Mouse (Mus musculus): ENCODE measurements around the gene Dpp3. TPM values are rescaled to one million over a fixed set of nuclear protein-coding genes. Genes with fewer than 3 reads are reported as not detected.
A peak's percentile ranks its signal among the peaks of the same experiment; 100 is the strongest.
"Not testable (repeated sequence)": the region's sequence is repeated elsewhere in the genome, so short reads cannot be mapped to it uniquely, and the experiment has no call there.

The Dpp3 gene
- polyA plus RNA-seq, 1 experiment: 68.2 TPM

- Histone ChIP-seq H3K4me3 (ENCODE audit: insufficient read depth, poor library complexity, severe bottlenecking) (peak overlapping the region; percentile 11), H3K79me3 (ENCODE audit: low read depth) (peaks cover 4% of the 10 kb centered on the region), H3K79me2 (ENCODE audit: control insufficient read depth, insufficient read depth) (peaks cover 12% of the 10 kb centered on the region), H3ac (ENCODE audit: control insufficient read depth, insufficient read length, low read depth) (peak overlapping the region; percentile 64), H3K27me3 (ENCODE audit: control insufficient read depth, insufficient read depth, insufficient read length) (no peaks in the 10 kb centered on the region), H3K36me3 (ENCODE audit: control insufficient read depth, insufficient read depth) (no peaks in the 10 kb centered on the region)
- no peak for TF ChIP-seq FOSL1 (IDR thresholded peaks at IDR 0.05; ENCODE audit: insufficient read depth, low read length, poor library complexity, severe bottlenecking)
- TF ChIP-seq CTCF (IDR thresholded peaks at IDR 0.05; ENCODE audit: control insufficient read depth, insufficient read depth, insufficient read length): no peak
- no peak for TF ChIP-seq MYOG (IDR thresholded peaks at IDR 0.05; ENCODE audit: control insufficient read depth, extremely low read depth, insufficient read length)
- no peak for TF ChIP-seq MAX (IDR thresholded peaks at IDR 0.05)
- no peak for TF ChIP-seq CEBPB (IDR thresholded peaks at IDR 0.05; ENCODE audit: low read depth)
- TF ChIP-seq USF1 (IDR thresholded peaks at IDR 0.05; ENCODE audit: low read depth): no peak
- no peak for TF ChIP-seq MYOD1 (IDR thresholded peaks at IDR 0.05; ENCODE audit: control insufficient read depth, insufficient read length, low read depth)
Measured at GRCm38 (mm10) chr19:4876755-4877154, 51.3 kb downstream of the Dpp3 start.

DNA sequence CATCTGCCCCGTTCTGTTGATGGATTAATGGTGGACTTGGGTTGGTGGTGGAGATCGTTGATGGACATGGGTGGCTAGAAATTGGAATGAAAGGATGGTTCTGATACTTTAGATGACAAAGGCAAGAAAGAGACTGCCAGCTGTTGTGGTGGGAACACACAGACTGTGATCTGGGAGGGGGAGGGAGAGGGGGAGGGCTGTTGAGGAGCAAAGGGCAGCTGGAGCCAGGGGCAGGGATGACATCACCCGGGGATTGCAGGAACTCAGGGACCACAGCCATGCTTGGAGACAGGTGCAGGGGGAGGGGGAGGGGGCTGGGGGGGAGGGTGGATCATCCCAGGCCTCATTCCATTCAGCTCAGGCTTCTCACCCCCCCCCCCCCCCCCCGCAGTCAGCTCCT is 51.8 kb downstream of the Dpp3 start:
- H3K4me3 ChIP-seq (ENCODE audit: insufficient read depth, poor library complexity, severe bottlenecking): no peak overlapping the region
- no peaks in the 10 kb centered on the region for H3K36me3 ChIP-seq (ENCODE audit: control insufficient read depth, insufficient read depth)
- TF ChIP-seq USF1 (IDR thresholded peaks at IDR 0.05; ENCODE audit: low read depth) (no peak), MYOD1 (IDR thresholded peaks at IDR 0.05; ENCODE audit: control insufficient read depth, insufficient read length, low read depth) (peak; percentile 78)
- H3ac ChIP-seq (ENCODE audit: control insufficient read depth, insufficient read length, low read depth): no peak overlapping the region
- no peaks in the 10 kb centered on the region for H3K27me3 ChIP-seq (ENCODE audit: control insufficient read depth, insufficient read depth, insufficient read length)
- peaks cover 12% of the 10 kb centered on the region for H3K79me2 ChIP-seq (ENCODE audit: control insufficient read depth, insufficient read depth)
- peaks cover 4% of the 10 kb centered on the region for H3K79me3 ChIP-seq (ENCODE audit: low read depth)

- not testable (repeated sequence) for H3K4me3 ChIP-seq (ENCODE audit: insufficient read depth, poor library complexity, severe bottlenecking); H3K36me3 ChIP-seq (ENCODE audit: control insufficient read depth, insufficient read depth); H3K79me3 ChIP-seq (ENCODE audit: low read depth); H3ac ChIP-seq (ENCODE audit: control insufficient read depth, insufficient read length, low read depth); H3K27me3 ChIP-seq (ENCODE audit: control insufficient read depth, insufficient read depth, insufficient read length); H3K79me2 ChIP-seq (ENCODE audit: control insufficient read depth, insufficient read depth)
Measured at GRCm38 (mm10) chr19:4874613-4875012, 53.5 kb downstream of the Dpp3 start.

DNA sequence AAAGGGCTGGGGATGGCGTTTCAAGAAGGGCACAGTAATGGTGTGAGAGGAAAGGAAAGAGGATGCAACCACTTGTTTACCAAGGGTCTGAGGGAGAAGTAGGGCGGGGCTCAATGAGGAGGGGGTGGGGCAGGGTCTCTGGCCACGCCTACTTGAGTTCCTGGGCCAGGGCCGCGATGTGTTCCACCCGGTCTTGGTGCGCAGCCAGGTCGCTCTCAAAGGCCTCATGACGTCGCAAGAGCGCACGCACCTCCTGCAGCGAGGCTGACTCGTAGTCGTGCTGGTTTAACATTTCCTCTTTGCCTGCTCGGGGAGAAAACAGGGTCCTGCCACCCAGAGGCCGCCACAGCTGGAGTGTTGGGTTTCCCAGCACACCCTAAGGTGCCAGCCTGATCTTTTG is 62.9 kb downstream of the Dpp3 start:
- Histone ChIP-seq H3K36me3 (ENCODE audit: control insufficient read depth, insufficient read depth) (no peaks in the 10 kb centered on the region), H3K27me3 (ENCODE audit: control insufficient read depth, insufficient read depth, insufficient read length) (peaks cover 4% of the 10 kb centered on the region), H3K79me3 (ENCODE audit: low read depth) (no peaks in the 10 kb centered on the region), H3K4me3 (ENCODE audit: insufficient read depth, poor library complexity, severe bottlenecking) (no peak overlapping the region), H3ac (ENCODE audit: control insufficient read depth, insufficient read length, low read depth) (no peak overlapping the region), H3K79me2 (ENCODE audit: control insufficient read depth, insufficient read depth) (no peaks in the 10 kb centered on the region)
- no peak for TF ChIP-seq FOSL1 (IDR thresholded peaks at IDR 0.05; ENCODE audit: insufficient read depth, low read length, poor library complexity, severe bottlenecking)

DNA sequence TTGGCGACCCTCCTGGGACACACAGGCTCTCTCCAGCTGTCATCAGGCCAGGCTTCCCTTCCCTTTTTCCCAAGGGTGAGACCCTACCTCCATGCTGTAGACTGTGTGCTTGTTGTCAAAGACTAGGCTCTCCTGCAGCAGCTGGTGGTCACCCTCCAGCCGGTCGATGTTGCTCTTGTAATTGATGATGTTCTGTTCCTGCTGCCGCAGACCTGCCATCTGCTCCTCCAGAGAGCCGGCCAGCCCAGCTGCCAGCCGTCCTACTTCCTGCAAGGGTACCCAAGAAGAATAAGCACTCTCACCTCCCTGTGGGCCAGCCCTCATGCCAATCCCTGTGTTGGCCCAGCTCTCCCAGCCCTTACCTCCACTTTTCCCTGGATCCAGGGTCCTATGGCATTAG is 65.0 kb downstream of the Dpp3 start:
- Histone ChIP-seq H3K27me3 (ENCODE audit: control insufficient read depth, insufficient read depth, insufficient read length) (peaks cover 4% of the 10 kb centered on the region), H3K79me2 (ENCODE audit: control insufficient read depth, insufficient read depth) (no peaks in the 10 kb centered on the region), H3K4me3 (ENCODE audit: insufficient read depth, poor library complexity, severe bottlenecking) (no peak overlapping the region), H3K79me3 (ENCODE audit: low read depth) (no peaks in the 10 kb centered on the region), H3ac (ENCODE audit: control insufficient read depth, insufficient read length, low read depth) (no peak overlapping the region), H3K36me3 (ENCODE audit: control insufficient read depth, insufficient read depth) (no peaks in the 10 kb centered on the region)
- TF ChIP-seq CEBPB (IDR thresholded peaks at IDR 0.05; ENCODE audit: low read depth) (no peak), USF1 (IDR thresholded peaks at IDR 0.05; ENCODE audit: low read depth) (no peak), MYOD1 (IDR thresholded peaks at IDR 0.05; ENCODE audit: control insufficient read depth, insufficient read length, low read depth) (no peak), FOSL1 (IDR thresholded peaks at IDR 0.05; ENCODE audit: insufficient read depth, low read length, poor library complexity, severe bottlenecking) (no peak), CTCF (IDR thresholded peaks at IDR 0.05; ENCODE audit: control insufficient read depth, insufficient read depth, insufficient read length) (no peak)

DNA sequence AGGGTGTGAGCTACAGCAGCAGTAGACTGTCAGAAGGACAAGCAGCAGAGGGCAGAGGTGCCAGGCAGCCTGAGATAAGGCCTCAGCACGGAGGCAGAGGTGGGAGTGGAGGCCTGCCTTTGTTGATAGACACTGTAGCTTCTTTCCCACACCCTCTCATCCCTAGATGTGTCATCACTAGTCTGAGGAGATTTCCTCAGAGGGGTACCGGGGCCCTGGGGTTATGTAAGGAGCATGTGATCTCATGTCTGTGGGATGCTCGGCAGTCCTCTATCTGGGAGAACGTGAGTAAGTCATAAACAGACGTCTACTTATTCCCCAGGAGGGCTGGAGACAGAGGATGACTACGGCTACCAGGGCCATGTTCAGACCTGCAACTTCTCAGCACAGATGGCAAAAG is 69.0 kb downstream of the Dpp3 start:
- no peaks in the 10 kb centered on the region for H3K36me3 ChIP-seq (ENCODE audit: control insufficient read depth, insufficient read depth)
- H3K4me3 ChIP-seq (ENCODE audit: insufficient read depth, poor library complexity, severe bottlenecking): no peak overlapping the region
- TF ChIP-seq MAX (IDR thresholded peaks at IDR 0.05) (no peak), CEBPB (IDR thresholded peaks at IDR 0.05; ENCODE audit: low read depth) (no peak), CTCF (IDR thresholded peaks at IDR 0.05; ENCODE audit: control insufficient read depth, insufficient read depth, insufficient read length) (no peak), FOSL1 (IDR thresholded peaks at IDR 0.05; ENCODE audit: insufficient read depth, low read length, poor library complexity, severe bottlenecking) (no peak), MYOG (IDR thresholded peaks at IDR 0.05; ENCODE audit: control insufficient read depth, extremely low read depth, insufficient read length) (no peak), MYOD1 (IDR thresholded peaks at IDR 0.05; ENCODE audit: control insufficient read depth, insufficient read length, low read depth) (no peak), USF1 (IDR thresholded peaks at IDR 0.05; ENCODE audit: low read depth) (no peak)
- H3K79me3 ChIP-seq (ENCODE audit: low read depth): no peaks in the 10 kb centered on the region
- no peaks in the 10 kb centered on the region for H3K79me2 ChIP-seq (ENCODE audit: control insufficient read depth, insufficient read depth)
- H3ac ChIP-seq (ENCODE audit: control insufficient read depth, insufficient read length, low read depth): no peak overlapping the region
- peaks cover 22% of the 10 kb centered on the region for H3K27me3 ChIP-seq (ENCODE audit: control insufficient read depth, insufficient read depth, insufficient read length)

Other genes with a start within 250 kb of the Dpp3 start
- gene Gm960, start 229.6 kb downstream of the Dpp3 start, polyA plus RNA-seq (2012; fragmentation: generic; extraction: Trizol): 0.96 TPM
- gene Sptbn2, start 217.1 kb downstream of the Dpp3 start, polyA plus RNA-seq (2012; fragmentation: generic; extraction: Trizol): 0.15 TPM
- 8.8 TPM for gene Rbm4b, start 171.8 kb downstream of the Dpp3 start, polyA plus RNA-seq (2012; fragmentation: generic; extraction: Trizol)
- 43.8 TPM for gene Rbm4, start 134.4 kb downstream of the Dpp3 start, polyA plus RNA-seq (2012; fragmentation: generic; extraction: Trizol)
- 14.3 TPM for gene Gm21992, start 116.7 kb downstream of the Dpp3 start, polyA plus RNA-seq (2012; fragmentation: generic; extraction: Trizol)
- gene Rbm14, start 116.7 kb downstream of the Dpp3 start, polyA plus RNA-seq (2012; fragmentation: generic; extraction: Trizol): 95.2 TPM
- gene Ccs, start 89.0 kb downstream of the Dpp3 start, polyA plus RNA-seq (2012; fragmentation: generic; extraction: Trizol): 36.6 TPM
- 0.02 TPM for gene Ccdc87, start 88.9 kb downstream of the Dpp3 start, polyA plus RNA-seq (2012; fragmentation: generic; extraction: Trizol)
- gene Ctsf, start 73.2 kb downstream of the Dpp3 start, polyA plus RNA-seq (2012; fragmentation: generic; extraction: Trizol): 1.2 TPM
- 20.8 TPM for gene Actn3, start 50.4 kb downstream of the Dpp3 start, polyA plus RNA-seq (2012; fragmentation: generic; extraction: Trizol)
- gene Zdhhc24, start 49.6 kb downstream of the Dpp3 start, polyA plus RNA-seq (2012; fragmentation: generic; extraction: Trizol): 5.4 TPM
- 2.2 TPM for gene Bbs1, start 21.7 kb downstream of the Dpp3 start, polyA plus RNA-seq (2012; fragmentation: generic; extraction: Trizol)
- 1.3 TPM for gene Peli3, start 14.8 kb upstream of the Dpp3 start, polyA plus RNA-seq (2012; fragmentation: generic; extraction: Trizol)
- 100 TPM for gene Mrpl11, start 33.9 kb upstream of the Dpp3 start, polyA plus RNA-seq (2012; fragmentation: generic; extraction: Trizol)
- 0.60 TPM for gene Npas4, start 62.0 kb upstream of the Dpp3 start, polyA plus RNA-seq (2012; fragmentation: generic; extraction: Trizol)
- gene Slc29a2, start 95.6 kb upstream of the Dpp3 start, polyA plus RNA-seq (2012; fragmentation: generic; extraction: Trizol): 8.9 TPM
- gene B4gat1, start 110.5 kb upstream of the Dpp3 start, polyA plus RNA-seq (2012; fragmentation: generic; extraction: Trizol): 28.1 TPM
- gene AC124502.3, start 110.6 kb upstream of the Dpp3 start, polyA plus RNA-seq (2012; fragmentation: generic; extraction: Trizol): 1.5 TPM
- 55.3 TPM for gene Brms1, start 113.1 kb upstream of the Dpp3 start, polyA plus RNA-seq (2012; fragmentation: generic; extraction: Trizol)
- gene Rin1, start 122.2 kb upstream of the Dpp3 start, polyA plus RNA-seq (2012; fragmentation: generic; extraction: Trizol): 48.9 TPM
- gene Cd248, start 139.8 kb upstream of the Dpp3 start, polyA plus RNA-seq (2012; fragmentation: generic; extraction: Trizol): 3.2 TPM
- 4.6 TPM for gene Tmem151a, start 157.2 kb upstream of the Dpp3 start, polyA plus RNA-seq (2012; fragmentation: generic; extraction: Trizol)
- gene Yif1a, start 160.3 kb upstream of the Dpp3 start, polyA plus RNA-seq (2012; fragmentation: generic; extraction: Trizol): 57.6 TPM
- 1.9 TPM for gene Cnih2, start 170.2 kb upstream of the Dpp3 start, polyA plus RNA-seq (2012; fragmentation: generic; extraction: Trizol)
- 212 TPM for gene Rab1b, start 178.8 kb upstream of the Dpp3 start, polyA plus RNA-seq (2012; fragmentation: generic; extraction: Trizol)
- 30.5 TPM for gene Klc2, start 190.3 kb upstream of the Dpp3 start, polyA plus RNA-seq (2012; fragmentation: generic; extraction: Trizol)